Mouse (Mus musculus) left cerebral cortex, postnatal 4 days (tissue): ENCODE measurements around the gene Sgpl1. TPM values are rescaled to one million over a fixed set of nuclear protein-coding genes. Genes with fewer than 3 reads are reported as not detected.

Experiments used
- DNase-seq: peaks from one replicate; pipeline ENCODE4 v3.0.0-alpha.2; 2022
- intact Hi-C: fragments of 180-260 bp; cut with DNase I; formaldehyde crosslinking; loops from one replicate; pipeline ENCODE4 v1.15.1; 2025
- total RNA-seq, 2 experiments: library from RNA; stranded (reverse); gene quantifications; 2 replicates each; pipeline ENCODE4 v1.2.3; 2021

Sgpl1 gene
- 10 to 100 TPM; 40.0 to 43.1 TPM for total RNA-seq

- intact Hi-C loops: no loop called here
Observed at GRCm38 (mm10) chr10:61147157-61148040, at the start of gene Sgpl1. TSS of gene Sgpl1 (minus strand) at chr10:61147703.

GRCm38 (mm10) chr10:61195718-61196291 lies 48.3 kb upstream of the Sgpl1 start:
- no peak for DNase-seq
- intact Hi-C loops: no loop called here

More at GRCm38 (mm10) chr10:61147157-61148040, at the start of gene Sgpl1:
- peak; percentile 96 for DNase-seq

GRCm38 (mm10) chr10:61195216-61195615 lies 47.7 kb upstream of the Sgpl1 start:
- intact Hi-C loops: no loop called here
- DNase-seq: no peak

- DNase-seq: no peak
- intact Hi-C loops: no loop called here
Observed at GRCm38 (mm10) chr10:61194611-61195010, 47.1 kb upstream of the Sgpl1 start.

GRCm38 (mm10) chr10:61188010-61188409 lies 40.5 kb upstream of the Sgpl1 start:
- no peak for DNase-seq
- intact Hi-C loops: no loop called here

- intact Hi-C loops: no loop called here
- DNase-seq: no peak
Observed at GRCm38 (mm10) chr10:61187001-61187400, 39.5 kb upstream of the Sgpl1 start.

GRCm38 (mm10) chr10:61179927-61180326 lies 32.4 kb upstream of the Sgpl1 start:
- intact Hi-C loops: no loop called here
- DNase-seq: peak; percentile 48

GRCm38 (mm10) chr10:61178687-61179086 lies 31.2 kb upstream of the Sgpl1 start:
- DNase-seq: no peak
- intact Hi-C loops: no loop called here

GRCm38 (mm10) chr10:61177751-61178150 lies 30.2 kb upstream of the Sgpl1 start:
- intact Hi-C loops: no loop called here
- DNase-seq: no peak

- intact Hi-C loops: no loop called here
- no peak for DNase-seq
Observed at GRCm38 (mm10) chr10:61176221-61176790, 28.8 kb upstream of the Sgpl1 start.

GRCm38 (mm10) chr10:61175442-61176204 lies 28.1 kb upstream of the Sgpl1 start:
- DNase-seq: peak; percentile 77
- intact Hi-C loops: no loop called here

GRCm38 (mm10) chr10:61174711-61175441 lies 27.4 kb upstream of the Sgpl1 start:
- intact Hi-C loops: no loop called here
- peak; percentile 70 for DNase-seq

GRCm38 (mm10) chr10:61172496-61172895 lies 25.0 kb upstream of the Sgpl1 start:
- DNase-seq: no peak
- intact Hi-C loops: no loop called here

GRCm38 (mm10) chr10:61171654-61172053 lies 24.2 kb upstream of the Sgpl1 start, which contains the start of gene Tbata:
TSS of gene Tbata (plus strand) at chr10:61171954.
- intact Hi-C loops: no loop called here

GRCm38 (mm10) chr10:61168393-61168792 lies 20.9 kb upstream of the Sgpl1 start:
- DNase-seq: no peak
- intact Hi-C loops: no loop called here

More at GRCm38 (mm10) chr10:61171654-61172053, 24.2 kb upstream of the Sgpl1 start, which contains the start of gene Tbata:
- no peak for DNase-seq

GRCm38 (mm10) chr10:61167333-61168096 lies 20.0 kb upstream of the Sgpl1 start:
- intact Hi-C loops: no loop called here

GRCm38 (mm10) chr10:61162366-61162765 lies 14.9 kb upstream of the Sgpl1 start:
- DNase-seq: no peak
- intact Hi-C loops: no loop called here

More at GRCm38 (mm10) chr10:61167333-61168096, 20.0 kb upstream of the Sgpl1 start:
- DNase-seq: no peak

GRCm38 (mm10) chr10:61160671-61161070 lies 13.2 kb upstream of the Sgpl1 start:
- intact Hi-C loops: no loop called here

GRCm38 (mm10) chr10:61160089-61160488 lies 12.6 kb upstream of the Sgpl1 start:
- intact Hi-C loops: no loop called here
- no peak for DNase-seq

More at GRCm38 (mm10) chr10:61160671-61161070, 13.2 kb upstream of the Sgpl1 start:
- DNase-seq: no peak
